ENCODE assay signal across 25 mouse cellular contexts in genomic region chr11:30143090-30143489, GRCm38 (mm10).
DNase-seq lines count a peak whose midpoint lies in the region; ATAC-seq and TF ChIP-seq lines count a peak whose summit lies in the region.
"Had no signal": no experiment of that assay in that cellular context is flagged by ENCODE, and none has a peak within 500 bp of the region (broad histone marks: within the 10 kb centered on the region; RNA-seq: fewer than 3 reads in every experiment).

No protein-coding gene starts in this region.

- TF ChIP-seq CTCF in heart, adult 2 months (IDR thresholded peaks at IDR 0.05): no peak
- TF ChIP-seq CTCF in heart, postnatal 0 days (IDR thresholded peaks at IDR 0.05; ENCODE audit: low read depth): no peak
- no peak for TF ChIP-seq CTCF in kidney, postnatal 0 days (IDR thresholded peaks at IDR 0.05; ENCODE audit: low read depth)

- ATAC-seq in heart, postnatal 0 days (ENCODE audit: insufficient read depth, low read depth): peak; percentile 10; the same call in 1 of the 2 replicates
- ATAC-seq in kidney, postnatal 0 days (replicated peaks; ENCODE audit: low FRiP score, low read depth): no peak
- ATAC-seq: CD4-positive, CD25-positive, alpha-beta regulatory T cell, adult 4 months; hindbrain, embryonic 16.5 days; intestine, embryonic 16.5 days; liver, embryonic 12.5 days; midbrain, embryonic 13.5 days had no signal

- no peak overlapping the region for H3K4me3 ChIP-seq in heart, adult 2 months
- H3K4me3 ChIP-seq in heart, postnatal 0 days (ENCODE audit: low read depth, low read length): no peak overlapping the region
- H3K4me3 ChIP-seq in kidney, postnatal 0 days (replicated peaks; ENCODE audit: low read depth, low read length): no peak overlapping the region
- H3K4me3 ChIP-seq: embryonic facial prominence, embryonic 13.5 days; erythroblast, embryonic 14.5 days; forebrain, embryonic 12.5 days; hindbrain, embryonic 10.5 days; liver, embryonic 12.5 days; megakaryocyte, embryonic 14.5 days; midbrain, embryonic 13.5 days had no signal

- no peaks in the 10 kb centered on the region for H3K9me3 ChIP-seq in heart, postnatal 0 days (replicated peaks; ENCODE audit: control insufficient read depth, low read length)
- no peaks in the 10 kb centered on the region for H3K9me3 ChIP-seq in kidney, postnatal 0 days (replicated peaks; ENCODE audit: low read length)
- H3K9me3 ChIP-seq: embryonic facial prominence, embryonic 13.5 days; forebrain, embryonic 12.5 days; hindbrain, embryonic 10.5 days; liver, embryonic 12.5 days; megakaryocyte, embryonic 14.5 days; midbrain, embryonic 13.5 days had no signal

- no peak overlapping the region for H3K9ac ChIP-seq in heart, adult 2 months (ENCODE audit: low read depth, low read length)
- H3K9ac ChIP-seq in heart, postnatal 0 days (replicated peaks; ENCODE audit: low read depth, low read length): no peak overlapping the region
- no peak overlapping the region for H3K9ac ChIP-seq in kidney, postnatal 0 days (ENCODE audit: low read depth, low read length)
- H3K9ac ChIP-seq: embryonic facial prominence, embryonic 13.5 days; forebrain, embryonic 12.5 days; liver, embryonic 12.5 days; midbrain, embryonic 13.5 days had no signal

- H3K4me1 ChIP-seq in heart, adult 2 months (ENCODE audit: control insufficient read depth, insufficient read depth, low read length): peaks cover 14% of the 10 kb centered on the region
- H3K4me1 ChIP-seq in heart, postnatal 0 days (ENCODE audit: control insufficient read depth, insufficient read depth): no peaks in the 10 kb centered on the region
- no peaks in the 10 kb centered on the region for H3K4me1 ChIP-seq in kidney, postnatal 0 days (replicated peaks; ENCODE audit: insufficient read depth, low read length)
- H3K4me1 ChIP-seq: embryonic facial prominence, embryonic 13.5 days; forebrain, embryonic 12.5 days; hindbrain, embryonic 10.5 days; liver, embryonic 12.5 days; midbrain, embryonic 13.5 days had no signal

- WGBS in heart, adult 2 months: 43% methylated on average over 6 of the region's 6 CpGs
- WGBS in heart, postnatal 0 days: 60% methylated on average over 6 of the region's 6 CpGs
- 64% methylated on average over 6 of the region's 6 CpGs for WGBS in kidney, postnatal 0 days

- H3K79me2 ChIP-seq in heart, adult 2 months (replicated peaks; ENCODE audit: control insufficient read depth, insufficient read depth, low read length): peaks cover 10% of the 10 kb centered on the region

- no peak overlapping the region for H3K4me2 ChIP-seq in heart, postnatal 0 days (ENCODE audit: low read depth, low read length)
- H3K4me2 ChIP-seq in kidney, postnatal 0 days (ENCODE audit: low read length): no peak overlapping the region
- H3K4me2 ChIP-seq: embryonic facial prominence, embryonic 13.5 days; forebrain, embryonic 12.5 days; liver, embryonic 12.5 days; midbrain, embryonic 13.5 days had no signal

- intact Hi-C loops in heart, adult 2 months (cut with DNase I): loop anchor here (5.0 to 10.0 kb wide), 2 partner anchors 52 to 514 kb away; no protein-coding TSS in a partner anchor
- intact Hi-C loops in heart, postnatal 25 days (cut with DNase I): no loop called here

- DNase-seq in heart, adult 2 months: no peak
- no peak for DNase-seq in heart, adult 8-10 months (ENCODE audit: low spot score)
- peak; percentile 58 for DNase-seq in heart, postnatal 0 days (ENCODE audit: low spot score)
- DNase-seq in heart, postnatal 25 days (ENCODE audit: low spot score): no peak
- peak; percentile 65 for DNase-seq in kidney, postnatal 0 days (ENCODE audit: low spot score)
- DNase-seq in kidney, adult 8-10 months: no peak
- peak; percentile 65 for DNase-seq in urinary bladder, postnatal 14 days (ENCODE audit: low spot score)
- DNase-seq in urinary bladder, adult 2 months (ENCODE audit: low spot score): no peak
- DNase-seq: adrenal gland, postnatal 14 days; cerebellum, adult 8-10 months; cerebellum, postnatal 36 days; embryo, embryonic 11 days; lung, adult 2 months; lung, postnatal 36 days; thymus, postnatal 14 days had no signal

- no peaks in the 10 kb centered on the region for H3K27me3 ChIP-seq in heart, adult 2 months (ENCODE audit: control insufficient read depth, insufficient read depth, low read length)
- H3K27me3 ChIP-seq in heart, postnatal 0 days (ENCODE audit: control insufficient read depth, insufficient read depth, low read length): no peaks in the 10 kb centered on the region
- H3K27me3 ChIP-seq in kidney, postnatal 0 days (ENCODE audit: insufficient read depth, low read length): no peaks in the 10 kb centered on the region
- H3K27me3 ChIP-seq: embryonic facial prominence, embryonic 13.5 days; forebrain, embryonic 12.5 days; liver, embryonic 12.5 days; megakaryocyte, embryonic 14.5 days; midbrain, embryonic 13.5 days had no signal

- TF ChIP-seq POLR2A in heart, adult 2 months (IDR thresholded peaks at IDR 0.05; ENCODE audit: insufficient read depth, low read depth, low read length): no peak; the same call in 1 of the 2 replicates

- peaks cover 74% of the 10 kb centered on the region for H3K36me3 ChIP-seq in heart, adult 2 months (ENCODE audit: control insufficient read depth, insufficient read depth, low read length)
- peaks cover 97% of the 10 kb centered on the region for H3K36me3 ChIP-seq in heart, postnatal 0 days (replicated peaks; ENCODE audit: control insufficient read depth, insufficient read depth, low read length)
- peaks cover 78% of the 10 kb centered on the region for H3K36me3 ChIP-seq in kidney, postnatal 0 days (ENCODE audit: insufficient read depth, low read length)

- H3K27ac ChIP-seq in heart, adult 2 months: peak overlapping the region; percentile 21
- H3K27ac ChIP-seq in heart, postnatal 0 days (ENCODE audit: low read depth): peak overlapping the region; percentile 46
- peak overlapping the region; percentile 3; the same call in 1 of the 2 replicates for H3K27ac ChIP-seq in kidney, postnatal 0 days
- H3K27ac ChIP-seq: embryonic facial prominence, embryonic 13.5 days; forebrain, embryonic 12.5 days; hindbrain, embryonic 10.5 days; liver, embryonic 12.5 days; midbrain, embryonic 13.5 days had no signal

- no peak for TF ChIP-seq EP300 in heart, adult 2 months (IDR thresholded peaks at IDR 0.05; ENCODE audit: insufficient read depth, low read depth, low read length)
- no peak for TF ChIP-seq EP300 in heart, postnatal 0 days (IDR thresholded peaks at IDR 0.05; ENCODE audit: low read depth)

Comparison
In these comparisons a context has a peak if more than half of its experiments do, and no peak if none do; other contexts are left out.
1. DNase-seq: peak in heart, postnatal 0 days (single experiment), kidney, postnatal 0 days (single experiment) and urinary bladder, postnatal 14 days (single experiment); none in heart, adult 2 months (0 of 2), heart, adult 8-10 months (single experiment), heart, postnatal 25 days (single experiment), kidney, adult 8-10 months (0 of 2) and urinary bladder, adult 2 months (single experiment).
2. Peak in every context shown above with its lines, with median percentiles within 50 percentile points of each other: H3K27ac ChIP-seq.